Mouse (Mus musculus) liver, embryonic 15.5 days (tissue): ENCODE measurements at regions not wholly inside any gene's neighbourhood (a gene's known extent, or its start where the extent isn't known, plus 50 kb on each side); places are given as distances from the start of the nearest gene placed in this dataset.

ENCODE experiments used
- ATAC-seq: fragments of 200-750 bp; cut with Nextera tagmentation; 2 replicates; pipeline ENCODE4 v1.8.0; 2017; ENCODE audit warnings: moderate number of reproducible peaks, mild to moderate bottlenecking, moderate library complexity; ENCODE audit not compliant: insufficient read depth
- H3K27ac ChIP-seq: fragments of 300-500 bp; sonication (generic); replicated peaks from 2 replicates; pipeline ENCODE4 v1.5.1; 2015; ENCODE audit warnings: mild to moderate bottlenecking, inconsistent platforms
- H3K27me3 ChIP-seq: fragments of 300-500 bp; sonication (generic); 2 replicates; pipeline ENCODE4 v1.6.1; 2015; ENCODE audit warnings: mild to moderate bottlenecking, inconsistent platforms
- H3K36me3 ChIP-seq: fragments of 300-500 bp; sonication (generic); replicated peaks from 2 replicates; pipeline ENCODE4 v1.6.1; 2015; ENCODE audit warnings: moderate library complexity, mild to moderate bottlenecking, inconsistent platforms
- H3K4me1 ChIP-seq: fragments of 300-500 bp; sonication (generic); replicated peaks from 2 replicates; pipeline ENCODE4 v1.6.1; 2015; ENCODE audit warnings: inconsistent platforms
- H3K4me2 ChIP-seq: fragments of 300-500 bp; sonication (generic); 2 replicates; pipeline ENCODE4 v1.6.1; 2015; ENCODE audit warnings: moderate library complexity, mild to moderate bottlenecking, inconsistent platforms
- H3K4me3 ChIP-seq: fragments of 300-500 bp; sonication (generic); replicated peaks from 2 replicates; pipeline ENCODE4 v1.5.1; 2015; ENCODE audit warnings: mild to moderate bottlenecking, inconsistent platforms
- H3K9ac ChIP-seq: fragments of 300-500 bp; sonication (generic); 2 replicates; pipeline ENCODE4 v1.6.1; 2015; ENCODE audit warnings: moderate library complexity, mild to moderate bottlenecking, inconsistent platforms
- H3K9me3 ChIP-seq: fragments of 300-500 bp; sonication (generic); replicated peaks from 2 replicates; pipeline ENCODE4 v1.6.1; 2016; ENCODE audit warnings: inconsistent platforms
- WGBS: fragments of 180-500 bp; shearing (Covaris S2); methylation state at CpG from one replicate; pipeline ENCODE4 v1.1.7; 2015; ENCODE audit warnings: mixed read lengths; ENCODE audit not compliant: insufficient replicate concordance; 5-methylcytosine and 5-hydroxymethylcytosine counted together

DNA sequence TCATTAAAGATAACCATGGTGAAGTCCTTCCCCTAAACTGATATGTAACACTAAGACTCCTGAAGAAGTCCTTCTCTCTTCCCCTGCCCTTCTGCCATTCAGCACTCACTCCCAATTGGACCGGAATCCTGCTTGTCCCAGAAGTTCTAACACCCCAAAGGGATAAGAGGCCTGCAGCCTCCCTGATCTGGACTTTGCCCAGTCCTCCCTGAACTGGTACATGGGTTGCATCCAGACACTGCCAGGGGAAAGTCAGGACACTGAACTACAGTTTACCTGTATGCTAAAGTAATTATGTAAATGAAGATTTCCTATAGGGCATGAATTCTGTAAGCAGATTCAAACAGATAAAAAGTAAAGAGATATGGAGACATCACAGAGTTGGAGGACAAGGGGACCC lies 551.2 kb downstream of the Ccdc171 start:
- Histone ChIP-seq H3K27me3 (no peaks in the 10 kb centered on the region), H3K9ac (no peak overlapping the region), H3K27ac (no peak overlapping the region), H3K36me3 (no peaks in the 10 kb centered on the region), H3K4me3 (no peak overlapping the region), H3K4me1 (no peaks in the 10 kb centered on the region), H3K9me3 (no peaks in the 10 kb centered on the region), H3K4me2 (no peak overlapping the region)
- 70% methylated on average over 1 of the region's 1 CpGs for WGBS
- ATAC-seq, result no peak

GRCm38 (mm10) chr4:84079516-84079915 lies 554.2 kb downstream of the Ccdc171 start:
- H3K27ac ChIP-seq, result no peak overlapping the region
- H3K4me1 ChIP-seq, result no peaks in the 10 kb centered on the region
- H3K9ac ChIP-seq, result no peak overlapping the region
- no peak overlapping the region for H3K4me3 ChIP-seq
- no peak for ATAC-seq
- H3K27me3 ChIP-seq, result no peaks in the 10 kb centered on the region
- WGBS, result 35% methylated on average over 2 of the region's 2 CpGs
- H3K4me2 ChIP-seq, result no peak overlapping the region
- no peaks in the 10 kb centered on the region for H3K36me3 ChIP-seq
- H3K9me3 ChIP-seq, result no peaks in the 10 kb centered on the region

GRCm38 (mm10) chr4:84081518-84081917 lies 556.2 kb downstream of the Ccdc171 start:
- H3K4me2 ChIP-seq, result no peak overlapping the region
- no peaks in the 10 kb centered on the region for H3K27me3 ChIP-seq
- H3K9me3 ChIP-seq, result no peaks in the 10 kb centered on the region
- no peak overlapping the region for H3K4me3 ChIP-seq
- no peaks in the 10 kb centered on the region for H3K4me1 ChIP-seq
- H3K27ac ChIP-seq, result no peak overlapping the region
- ATAC-seq, result no peak
- no peaks in the 10 kb centered on the region for H3K36me3 ChIP-seq
- no peak overlapping the region for H3K9ac ChIP-seq
- 23% methylated on average over 7 of the region's 7 CpGs for WGBS

GRCm38 (mm10) chr4:84088166-84088565 lies 562.8 kb downstream of the Ccdc171 start:
- H3K27ac ChIP-seq, result no peak overlapping the region
- no peak overlapping the region for H3K4me2 ChIP-seq
- no peaks in the 10 kb centered on the region for H3K4me1 ChIP-seq
- H3K4me3 ChIP-seq, result no peak overlapping the region
- H3K36me3 ChIP-seq, result no peaks in the 10 kb centered on the region
- ATAC-seq, result no peak
- H3K9ac ChIP-seq, result no peak overlapping the region
- 76% methylated on average over 12 of the region's 12 CpGs for WGBS
- H3K27me3 ChIP-seq, result no peaks in the 10 kb centered on the region
- no peaks in the 10 kb centered on the region for H3K9me3 ChIP-seq

GRCm38 (mm10) chr4:84092509-84092908 lies 567.2 kb downstream of the Ccdc171 start:
- no peaks in the 10 kb centered on the region for H3K27me3 ChIP-seq
- no peaks in the 10 kb centered on the region for H3K36me3 ChIP-seq
- no peak overlapping the region for H3K9ac ChIP-seq
- H3K27ac ChIP-seq, result no peak overlapping the region
- H3K9me3 ChIP-seq, result no peaks in the 10 kb centered on the region
- H3K4me3 ChIP-seq, result no peak overlapping the region
- WGBS, result 48% methylated on average over 9 of the region's 9 CpGs
- ATAC-seq, result no peak
- no peak overlapping the region for H3K4me2 ChIP-seq
- H3K4me1 ChIP-seq, result no peaks in the 10 kb centered on the region

DNA sequence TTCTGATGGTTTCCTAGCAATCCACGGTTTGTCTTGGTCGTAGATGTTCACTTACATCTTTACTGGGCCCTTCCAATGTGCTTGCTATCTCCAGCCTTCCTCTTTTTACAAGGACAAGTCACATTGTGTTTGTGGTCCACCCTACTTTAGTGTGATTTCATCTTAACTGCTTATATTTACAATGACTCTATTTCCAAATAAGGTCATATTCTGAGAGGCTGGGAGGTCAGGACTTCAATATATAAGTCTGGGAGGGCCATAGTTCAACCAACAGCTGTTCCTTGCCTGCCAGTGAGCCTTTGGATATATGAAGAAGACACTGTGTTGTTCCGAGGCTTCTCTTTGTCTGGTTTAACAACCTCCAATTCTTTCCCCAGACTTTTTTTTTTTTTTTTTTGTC lies 569.9 kb downstream of the Ccdc171 start:
- Histone ChIP-seq H3K27me3 (no peaks in the 10 kb centered on the region), H3K36me3 (no peaks in the 10 kb centered on the region), H3K9ac (no peak overlapping the region), H3K4me1 (no peaks in the 10 kb centered on the region), H3K4me3 (no peak overlapping the region), H3K27ac (no peak overlapping the region), H3K9me3 (no peaks in the 10 kb centered on the region), H3K4me2 (no peak overlapping the region)
- ATAC-seq, result no peak
- 53% methylated on average over 3 of the region's 3 CpGs for WGBS

DNA sequence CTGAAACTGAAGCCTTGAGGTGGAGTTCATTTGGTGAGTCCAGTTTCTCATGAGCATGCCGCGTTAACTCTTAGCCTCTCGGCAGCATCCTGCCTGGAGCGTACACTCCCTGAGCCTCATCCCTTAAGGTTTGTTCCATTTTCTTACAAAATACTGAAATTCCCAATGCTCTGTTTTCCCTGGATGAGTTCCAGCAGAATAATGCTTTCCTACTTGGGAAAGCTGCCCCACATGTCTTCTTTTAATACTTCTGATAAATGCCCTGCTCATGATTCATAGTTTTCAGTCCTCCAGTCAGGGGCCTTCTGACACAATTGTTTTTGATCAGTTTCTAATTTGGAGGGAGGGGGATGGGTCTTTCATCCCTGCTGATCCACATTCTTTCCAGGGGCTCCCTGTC lies 570.7 kb downstream of the Ccdc171 start:
- H3K9ac ChIP-seq, result no peak overlapping the region
- 83% methylated on average over 4 of the region's 4 CpGs for WGBS
- no peaks in the 10 kb centered on the region for H3K36me3 ChIP-seq
- H3K9me3 ChIP-seq, result no peaks in the 10 kb centered on the region
- H3K27me3 ChIP-seq, result no peaks in the 10 kb centered on the region
- no peak overlapping the region for H3K4me3 ChIP-seq
- no peaks in the 10 kb centered on the region for H3K4me1 ChIP-seq
- no peak for ATAC-seq
- H3K4me2 ChIP-seq, result no peak overlapping the region
- no peak overlapping the region for H3K27ac ChIP-seq

DNA sequence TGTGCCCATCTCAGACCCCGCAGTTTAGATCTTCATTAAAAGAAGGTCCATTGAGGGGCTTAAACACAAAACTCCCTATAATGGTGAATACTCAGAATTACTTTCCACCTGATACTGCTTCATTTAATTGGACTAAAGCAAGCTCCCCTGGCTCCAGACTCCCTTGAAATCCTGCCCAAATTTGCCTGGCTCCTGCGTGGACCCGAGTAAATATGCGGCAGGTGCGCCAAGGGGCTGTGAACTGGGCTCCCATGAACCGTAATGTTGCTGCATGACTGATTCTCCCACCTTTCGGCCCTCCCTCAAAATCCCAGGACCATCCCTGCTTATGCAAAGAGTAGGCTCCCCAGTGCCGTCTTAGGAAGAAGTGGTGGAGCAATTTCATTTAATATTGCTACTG lies 573.7 kb downstream of the Ccdc171 start:
- WGBS, result 71% methylated on average over 8 of the region's 8 CpGs
- no peak for ATAC-seq
- Histone ChIP-seq H3K36me3 (no peaks in the 10 kb centered on the region), H3K9ac (no peak overlapping the region), H3K9me3 (no peaks in the 10 kb centered on the region), H3K27ac (no peak overlapping the region), H3K27me3 (no peaks in the 10 kb centered on the region), H3K4me2 (no peak overlapping the region), H3K4me3 (no peak overlapping the region), H3K4me1 (no peaks in the 10 kb centered on the region)

GRCm38 (mm10) chr4:84101923-84102322 lies 573.2 kb downstream of the Bnc2 start:
- H3K27ac ChIP-seq, result no peak overlapping the region
- no peaks in the 10 kb centered on the region for H3K9me3 ChIP-seq
- H3K36me3 ChIP-seq, result no peaks in the 10 kb centered on the region
- H3K27me3 ChIP-seq, result no peaks in the 10 kb centered on the region
- no peak overlapping the region for H3K4me2 ChIP-seq
- no peak overlapping the region for H3K4me3 ChIP-seq
- 69% methylated on average over 6 of the region's 6 CpGs for WGBS
- H3K9ac ChIP-seq, result no peak overlapping the region
- no peaks in the 10 kb centered on the region for H3K4me1 ChIP-seq
- ATAC-seq, result no peak

GRCm38 (mm10) chr4:84102736-84103135 lies 572.3 kb downstream of the Bnc2 start:
- no peaks in the 10 kb centered on the region for H3K4me1 ChIP-seq
- no peak for ATAC-seq
- WGBS, result 65% methylated on average over 11 of the region's 11 CpGs
- no peak overlapping the region for H3K4me2 ChIP-seq
- H3K27me3 ChIP-seq, result no peaks in the 10 kb centered on the region
- H3K9ac ChIP-seq, result no peak overlapping the region
- H3K4me3 ChIP-seq, result no peak overlapping the region
- H3K27ac ChIP-seq, result no peak overlapping the region
- H3K36me3 ChIP-seq, result no peaks in the 10 kb centered on the region
- no peaks in the 10 kb centered on the region for H3K9me3 ChIP-seq

DNA sequence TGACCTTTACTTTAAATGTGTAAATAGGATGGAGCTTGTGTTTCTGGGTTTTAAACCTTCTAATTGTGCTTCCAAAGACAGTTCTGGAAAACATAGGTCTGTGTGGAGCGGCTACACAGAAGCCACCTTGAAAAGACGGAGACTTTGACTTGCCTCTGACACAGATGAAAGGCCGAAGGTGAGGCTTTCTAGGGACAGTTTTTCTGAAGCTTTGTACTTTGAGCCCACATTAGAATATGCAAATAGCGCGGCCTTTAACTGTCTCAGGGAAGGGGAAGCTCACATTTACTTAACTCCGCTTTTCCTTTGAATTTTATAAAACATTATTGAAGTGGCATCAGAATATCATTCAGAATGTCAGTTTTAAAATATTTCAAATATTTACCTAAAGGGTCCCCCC lies 566.5 kb downstream of the Bnc2 start:
- Histone ChIP-seq H3K4me1 (no peaks in the 10 kb centered on the region), H3K4me2 (no peak overlapping the region), H3K27me3 (no peaks in the 10 kb centered on the region), H3K9me3 (no peaks in the 10 kb centered on the region), H3K27ac (no peak overlapping the region), H3K9ac (no peak overlapping the region), H3K4me3 (no peak overlapping the region), H3K36me3 (no peaks in the 10 kb centered on the region)
- ATAC-seq, result no peak
- 70% methylated on average over 6 of the region's 6 CpGs for WGBS

DNA sequence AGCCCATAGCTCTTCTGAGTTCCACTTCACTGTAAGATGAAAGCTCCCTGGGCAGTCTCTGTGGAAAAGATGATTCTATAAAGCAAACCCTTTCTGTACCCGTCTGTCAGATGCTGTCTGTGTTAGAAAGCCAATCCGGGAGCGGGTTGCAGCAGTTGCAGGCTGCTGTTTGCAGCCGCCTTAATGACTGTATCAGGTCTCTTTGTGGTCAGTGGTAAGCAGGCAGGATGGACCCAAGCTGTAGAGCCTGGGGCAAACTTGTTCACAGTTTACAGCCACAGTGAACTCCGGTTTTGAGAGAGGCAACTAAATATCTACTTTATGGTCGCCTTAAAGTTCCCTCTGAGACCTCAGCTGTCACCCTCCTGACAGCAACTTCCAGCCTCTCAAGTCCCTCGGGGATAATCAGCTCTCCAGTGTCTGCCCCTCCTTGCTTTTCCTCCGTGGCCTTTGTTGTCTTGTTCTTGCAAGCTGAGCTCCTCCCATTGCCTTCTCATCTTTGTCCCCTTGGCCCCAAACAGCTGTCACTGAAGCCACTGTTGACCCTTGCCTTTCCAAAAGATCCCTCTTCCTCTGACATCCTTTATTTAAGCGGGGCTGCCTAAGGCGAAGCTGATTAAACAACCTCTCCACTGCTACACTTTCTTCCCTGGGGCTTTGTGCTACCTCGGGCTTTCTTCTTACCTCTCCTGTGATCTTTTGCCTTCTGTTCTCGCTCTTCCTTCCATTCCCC lies 565.1 kb downstream of the Bnc2 start:
- Histone ChIP-seq H3K27ac (no peak overlapping the region), H3K4me3 (no peak overlapping the region), H3K4me2 (no peak overlapping the region), H3K4me1 (no peaks in the 10 kb centered on the region), H3K9ac (no peak overlapping the region), H3K9me3 (no peaks in the 10 kb centered on the region), H3K27me3 (no peaks in the 10 kb centered on the region), H3K36me3 (no peaks in the 10 kb centered on the region)
- 22% methylated on average over 12 of the region's 12 CpGs for WGBS
- ATAC-seq, result no peak
